Mouse (Mus musculus): Measurements from ENCODE around the gene Tfr2.
A peak's percentile ranks its signal among the peaks of the same experiment; 100 is the strongest.

- TF ChIP-seq CTCF (IDR thresholded peaks at IDR 0.05; ENCODE audit: low read depth) (peak; percentile 13; the same call in 1 of the 2 replicates), EP300 (IDR thresholded peaks at IDR 0.05; ENCODE audit: low read depth) (no peak)
These were observed 46.9 kb upstream of the Tfr2 start for GRCm38 (mm10) chr5:137522711-137523110.
